Mouse (Mus musculus): ENCODE measurements at regions not wholly inside any gene's neighbourhood (a gene's known extent, or its start where the extent isn't known, plus 50 kb on each side); places are given as distances from the start of the nearest gene placed in this dataset.

- no peak for TF ChIP-seq CTCF (IDR thresholded peaks at IDR 0.05; ENCODE audit: borderline replicate concordance, control insufficient read depth, extremely low read depth, insufficient read depth, low read length, poor library complexity)
- TF ChIP-seq POLR2A (IDR thresholded peaks at IDR 0.05; ENCODE audit: control insufficient read depth, extremely low read depth, insufficient read depth, low read length, poor library complexity) = no peak
Measured at GRCm38 (mm10) chr4:95180999-95181398, 129.0 kb upstream of the Jun start.
